Mouse (Mus musculus): ENCODE data around the gene Prss8. TPM values are rescaled to one million over a fixed set of nuclear protein-coding genes. Genes with fewer than 3 reads are reported as not detected.

Gene Prss8
- polyA plus RNA-seq, 1 experiment = not detected

GRCm38 (mm10) chr7:127887781-127888180 lies 42.1 kb downstream of the Prss8 start:
- peaks cover 4% of the 10 kb centered on the region for H3K79me3 ChIP-seq (ENCODE audit: low read depth)
- no peaks in the 10 kb centered on the region for H3K27me3 ChIP-seq (ENCODE audit: control insufficient read depth, insufficient read depth, insufficient read length)
- TF ChIP-seq FOSL1 (IDR thresholded peaks at IDR 0.05; ENCODE audit: insufficient read depth, low read length, poor library complexity, severe bottlenecking) = no peak
- no peak for TF ChIP-seq CEBPB (IDR thresholded peaks at IDR 0.05; ENCODE audit: low read depth)
- no peak for TF ChIP-seq CTCF (IDR thresholded peaks at IDR 0.05; ENCODE audit: control insufficient read depth, insufficient read depth, insufficient read length)
- no peak for TF ChIP-seq MAX (IDR thresholded peaks at IDR 0.05)
- no peak for TF ChIP-seq MYOG (IDR thresholded peaks at IDR 0.05; ENCODE audit: control insufficient read depth, extremely low read depth, insufficient read length)
- no peak for TF ChIP-seq MYOD1 (IDR thresholded peaks at IDR 0.05; ENCODE audit: control insufficient read depth, insufficient read length, low read depth)
- TF ChIP-seq USF1 (IDR thresholded peaks at IDR 0.05; ENCODE audit: low read depth) = no peak
- H3ac ChIP-seq (ENCODE audit: control insufficient read depth, insufficient read length, low read depth) = no peak overlapping the region
- H3K79me2 ChIP-seq (ENCODE audit: control insufficient read depth, insufficient read depth) = peaks cover 32% of the 10 kb centered on the region
- peaks cover 12% of the 10 kb centered on the region for H3K36me3 ChIP-seq (ENCODE audit: control insufficient read depth, insufficient read depth)
- H3K4me3 ChIP-seq (ENCODE audit: insufficient read depth, poor library complexity, severe bottlenecking) = no peak overlapping the region

GRCm38 (mm10) chr7:127887191-127887590 lies 42.7 kb downstream of the Prss8 start:
- Histone ChIP-seq H3K27me3 (ENCODE audit: control insufficient read depth, insufficient read depth, insufficient read length) (no peaks in the 10 kb centered on the region), H3K4me3 (ENCODE audit: insufficient read depth, poor library complexity, severe bottlenecking) (no peak overlapping the region), H3K79me2 (ENCODE audit: control insufficient read depth, insufficient read depth) (peaks cover 38% of the 10 kb centered on the region), H3K36me3 (ENCODE audit: control insufficient read depth, insufficient read depth) (peaks cover 18% of the 10 kb centered on the region), H3ac (ENCODE audit: control insufficient read depth, insufficient read length, low read depth) (no peak overlapping the region), H3K79me3 (ENCODE audit: low read depth) (peaks cover 5% of the 10 kb centered on the region)
- TF ChIP-seq MAX (IDR thresholded peaks at IDR 0.05) = no peak
- TF ChIP-seq MYOD1 (IDR thresholded peaks at IDR 0.05; ENCODE audit: control insufficient read depth, insufficient read length, low read depth) = no peak
- TF ChIP-seq FOSL1 (IDR thresholded peaks at IDR 0.05; ENCODE audit: insufficient read depth, low read length, poor library complexity, severe bottlenecking) = no peak
- TF ChIP-seq USF1 (IDR thresholded peaks at IDR 0.05; ENCODE audit: low read depth) = no peak
- no peak for TF ChIP-seq MYOG (IDR thresholded peaks at IDR 0.05; ENCODE audit: control insufficient read depth, extremely low read depth, insufficient read length)
- TF ChIP-seq CTCF (IDR thresholded peaks at IDR 0.05; ENCODE audit: control insufficient read depth, insufficient read depth, insufficient read length) = no peak
- no peak for TF ChIP-seq CEBPB (IDR thresholded peaks at IDR 0.05; ENCODE audit: low read depth)

GRCm38 (mm10) chr7:127886551-127886950 lies 43.4 kb downstream of the Prss8 start:
- TF ChIP-seq FOSL1 (IDR thresholded peaks at IDR 0.05; ENCODE audit: insufficient read depth, low read length, poor library complexity, severe bottlenecking) (no peak), CEBPB (IDR thresholded peaks at IDR 0.05; ENCODE audit: low read depth) (no peak), MYOD1 (IDR thresholded peaks at IDR 0.05; ENCODE audit: control insufficient read depth, insufficient read length, low read depth) (no peak), MYOG (IDR thresholded peaks at IDR 0.05; ENCODE audit: control insufficient read depth, extremely low read depth, insufficient read length) (no peak), USF1 (IDR thresholded peaks at IDR 0.05; ENCODE audit: low read depth) (no peak), MAX (IDR thresholded peaks at IDR 0.05) (no peak), CTCF (IDR thresholded peaks at IDR 0.05; ENCODE audit: control insufficient read depth, insufficient read depth, insufficient read length) (no peak)
- Histone ChIP-seq H3K4me3 (ENCODE audit: insufficient read depth, poor library complexity, severe bottlenecking) (no peak overlapping the region), H3K79me2 (ENCODE audit: control insufficient read depth, insufficient read depth) (peaks cover 44% of the 10 kb centered on the region), H3K27me3 (ENCODE audit: control insufficient read depth, insufficient read depth, insufficient read length) (no peaks in the 10 kb centered on the region), H3ac (ENCODE audit: control insufficient read depth, insufficient read length, low read depth) (no peak overlapping the region), H3K79me3 (ENCODE audit: low read depth) (peaks cover 6% of the 10 kb centered on the region), H3K36me3 (ENCODE audit: control insufficient read depth, insufficient read depth) (peaks cover 25% of the 10 kb centered on the region)

GRCm38 (mm10) chr7:127885951-127886350 lies 44.0 kb downstream of the Prss8 start:
- TF ChIP-seq MAX (IDR thresholded peaks at IDR 0.05) (no peak), FOSL1 (IDR thresholded peaks at IDR 0.05; ENCODE audit: insufficient read depth, low read length, poor library complexity, severe bottlenecking) (no peak), CTCF (IDR thresholded peaks at IDR 0.05; ENCODE audit: control insufficient read depth, insufficient read depth, insufficient read length) (no peak), USF1 (IDR thresholded peaks at IDR 0.05; ENCODE audit: low read depth) (no peak), CEBPB (IDR thresholded peaks at IDR 0.05; ENCODE audit: low read depth) (no peak), MYOD1 (IDR thresholded peaks at IDR 0.05; ENCODE audit: control insufficient read depth, insufficient read length, low read depth) (no peak), MYOG (IDR thresholded peaks at IDR 0.05; ENCODE audit: control insufficient read depth, extremely low read depth, insufficient read length) (no peak)
- Histone ChIP-seq H3ac (ENCODE audit: control insufficient read depth, insufficient read length, low read depth) (no peak overlapping the region), H3K4me3 (ENCODE audit: insufficient read depth, poor library complexity, severe bottlenecking) (no peak overlapping the region), H3K79me3 (ENCODE audit: low read depth) (peaks cover 6% of the 10 kb centered on the region), H3K79me2 (ENCODE audit: control insufficient read depth, insufficient read depth) (peaks cover 50% of the 10 kb centered on the region), H3K27me3 (ENCODE audit: control insufficient read depth, insufficient read depth, insufficient read length) (no peaks in the 10 kb centered on the region), H3K36me3 (ENCODE audit: control insufficient read depth, insufficient read depth) (peaks cover 30% of the 10 kb centered on the region)

- H3K4me3 ChIP-seq (ENCODE audit: insufficient read depth, poor library complexity, severe bottlenecking) = no peak overlapping the region
- TF ChIP-seq CTCF (IDR thresholded peaks at IDR 0.05; ENCODE audit: control insufficient read depth, insufficient read depth, insufficient read length) (no peak), USF1 (IDR thresholded peaks at IDR 0.05; ENCODE audit: low read depth) (no peak), MAX (IDR thresholded peaks at IDR 0.05) (no peak), CEBPB (IDR thresholded peaks at IDR 0.05; ENCODE audit: low read depth) (no peak), MYOG (IDR thresholded peaks at IDR 0.05; ENCODE audit: control insufficient read depth, extremely low read depth, insufficient read length) (no peak), FOSL1 (IDR thresholded peaks at IDR 0.05; ENCODE audit: insufficient read depth, low read length, poor library complexity, severe bottlenecking) (no peak), MYOD1 (IDR thresholded peaks at IDR 0.05; ENCODE audit: control insufficient read depth, insufficient read length, low read depth) (no peak)
- H3K27me3 ChIP-seq (ENCODE audit: control insufficient read depth, insufficient read depth, insufficient read length) = no peaks in the 10 kb centered on the region
- peaks cover 48% of the 10 kb centered on the region for H3K36me3 ChIP-seq (ENCODE audit: control insufficient read depth, insufficient read depth)
- H3ac ChIP-seq (ENCODE audit: control insufficient read depth, insufficient read length, low read depth) = no peak overlapping the region
- peaks cover 35% of the 10 kb centered on the region for H3K79me3 ChIP-seq (ENCODE audit: low read depth)
- H3K79me2 ChIP-seq (ENCODE audit: control insufficient read depth, insufficient read depth) = peaks cover 84% of the 10 kb centered on the region
These were observed 49.5 kb downstream of the Prss8 start for GRCm38 (mm10) chr7:127880431-127880830.
